Mouse (Mus musculus) hindbrain, embryonic 10.5 days (tissue): ENCODE measurements around the gene Bbip1. TPM values are rescaled to one million over a fixed set of nuclear protein-coding genes. Genes with fewer than 3 reads are reported as not detected.
A peak's percentile ranks its signal among the peaks of the same experiment; 100 is the strongest.

Source experiments
- DNase-seq: peaks from one replicate; pipeline ENCODE4 v3.0.0-alpha.2; 2017; ENCODE audit warnings: low spot score
- H3K27ac ChIP-seq: fragments of 300-500 bp; sonication (generic); 2 replicates; pipeline ENCODE4 v1.5.1; 2016; ENCODE audit warnings: mild to moderate bottlenecking, moderate library complexity
- H3K27me3 ChIP-seq: fragments of 300-500 bp; sonication (generic); 2 replicates; pipeline ENCODE4 v1.6.1; 2016; ENCODE audit warnings: mild to moderate bottlenecking; ENCODE audit not compliant: poor library complexity, insufficient read depth, severe bottlenecking
- H3K36me3 ChIP-seq: fragments of 300-500 bp; sonication (generic); 2 replicates; pipeline ENCODE4 v1.6.1; 2016; ENCODE audit warnings: mild to moderate bottlenecking, moderate library complexity
- H3K4me1 ChIP-seq: fragments of 300-500 bp; sonication (generic); replicated peaks from 2 replicates; pipeline ENCODE4 v1.6.1; 2016; ENCODE audit warnings: mild to moderate bottlenecking
- H3K4me3 ChIP-seq: fragments of 300-500 bp; sonication (generic); 2 replicates; pipeline ENCODE4 v1.5.1; 2016; ENCODE audit warnings: mild to moderate bottlenecking, moderate library complexity
- H3K9me3 ChIP-seq: fragments of 300-500 bp; sonication (generic); 2 replicates; pipeline ENCODE4 v1.6.1; 2016; ENCODE audit warnings: mild to moderate bottlenecking, moderate library complexity
- WGBS: fragments of 180-500 bp; shearing (Covaris S2); methylation state at CpG from one replicate; pipeline ENCODE4 v1.1.7; 2016; 5-methylcytosine and 5-hydroxymethylcytosine counted together
- polyA plus RNA-seq: library from polyadenylated mRNA; unstranded; fragments of >200 nt; fragmentation: Nextera tagmentation; extraction: Ambion mirVana; gene quantifications from 2 replicates; pipeline ENCODE4 v1.2.1, GENCODE M21; 2016

Bbip1 gene
- polyA plus RNA-seq, 1 experiment from 2014 or later, result 124 TPM

DNA sequence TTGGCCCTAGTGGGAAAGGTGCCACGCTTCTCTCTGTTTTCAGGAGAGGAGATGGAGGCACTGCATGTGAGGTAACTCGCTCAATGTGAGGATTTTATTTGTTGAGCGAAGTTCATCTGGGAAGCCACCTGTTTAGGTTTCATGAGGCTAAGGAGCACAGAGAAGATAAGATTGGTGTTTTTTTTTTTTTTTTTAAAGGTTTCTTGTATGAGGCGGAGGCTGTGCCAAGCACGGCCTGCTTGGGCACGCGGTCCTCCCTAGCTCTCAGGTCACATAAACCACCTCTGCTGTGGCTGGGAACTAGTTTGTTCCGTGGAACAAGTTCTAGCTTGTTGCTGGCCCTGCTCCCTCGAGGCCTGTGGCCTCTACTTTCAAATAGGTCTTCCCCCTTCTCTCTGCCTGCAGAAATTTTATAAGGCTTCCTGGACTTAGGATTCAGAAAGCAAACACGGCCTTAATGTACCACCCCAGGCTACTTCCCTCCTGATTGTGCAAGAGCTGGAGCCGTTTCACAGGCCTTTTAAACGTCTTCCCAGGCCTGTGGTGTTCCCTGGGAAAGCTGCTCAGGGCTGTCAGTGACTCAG is 49.8 kb downstream of the Bbip1 start:
- WGBS, result 82% methylated on average over 12 of the region's 12 CpGs

GRCm38 (mm10) chr19:53893711-53894171 is 50.7 kb downstream of the Bbip1 start:
- no peak for DNase-seq
- WGBS, result 81% methylated on average over 3 of the region's 3 CpGs
- Histone ChIP-seq H3K27me3 (no peaks in the 10 kb centered on the region), H3K27ac (no peak overlapping the region), H3K9me3 (no peaks in the 10 kb centered on the region), H3K36me3 (no peaks in the 10 kb centered on the region), H3K4me3 (no peak overlapping the region), H3K4me1 (peaks cover 9% of the 10 kb centered on the region; the same call in 1 of the 2 replicates)

More for the DNA sequence above, 49.8 kb downstream of the Bbip1 start:
- DNase-seq, result no peak
- H3K4me1 ChIP-seq, result peaks cover 9% of the 10 kb centered on the region; the same call in 1 of the 2 replicates
- H3K36me3 ChIP-seq, result no peaks in the 10 kb centered on the region
- H3K9me3 ChIP-seq, result no peaks in the 10 kb centered on the region
- no peaks in the 10 kb centered on the region for H3K27me3 ChIP-seq
- H3K4me3 ChIP-seq, result no peak overlapping the region
- no peak overlapping the region for H3K27ac ChIP-seq

DNA sequence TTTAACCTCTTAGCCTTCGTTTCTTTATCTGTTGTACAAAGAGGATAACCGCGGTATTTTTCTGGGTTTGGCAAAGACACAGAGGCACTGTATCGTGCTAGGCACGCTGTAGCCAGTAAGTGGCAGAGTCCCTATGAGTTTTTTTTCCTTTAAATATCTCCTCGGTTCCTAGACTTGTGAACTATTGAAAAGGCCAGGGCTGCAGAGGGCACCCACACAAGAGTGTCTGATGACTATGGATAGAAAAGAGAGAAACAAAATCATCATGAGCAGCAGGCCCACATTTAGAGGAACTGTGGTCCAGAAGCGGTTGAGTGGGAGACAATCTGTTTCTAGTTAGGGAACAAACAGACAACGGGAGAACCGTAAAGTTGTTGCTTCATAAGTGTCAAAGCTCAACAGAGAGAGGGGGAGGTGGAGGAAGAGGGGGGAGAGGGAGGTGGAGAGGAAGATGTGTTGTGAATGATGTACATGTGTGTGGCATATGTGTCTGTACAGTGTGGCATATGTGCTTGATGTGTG is 51.5 kb downstream of the Bbip1 start:
- WGBS, result 75% methylated on average over 9 of the region's 9 CpGs
- no peak for DNase-seq
- Histone ChIP-seq H3K36me3 (no peaks in the 10 kb centered on the region), H3K4me1 (peaks cover 9% of the 10 kb centered on the region; the same call in 1 of the 2 replicates), H3K27ac (no peak overlapping the region), H3K4me3 (no peak overlapping the region), H3K27me3 (no peaks in the 10 kb centered on the region), H3K9me3 (no peaks in the 10 kb centered on the region)

GRCm38 (mm10) chr19:53892061-53892460 is 52.4 kb downstream of the Bbip1 start, which contains the start of gene Pdcd4:
TSS of gene Pdcd4 (plus strand) at chr19:53892231.
- no peaks in the 10 kb centered on the region for H3K27me3 ChIP-seq
- peaks cover 9% of the 10 kb centered on the region; the same call in 1 of the 2 replicates for H3K4me1 ChIP-seq
- H3K9me3 ChIP-seq, result no peaks in the 10 kb centered on the region
- no peak within 1 kb of the TSS for H3K4me3 ChIP-seq
- H3K27ac ChIP-seq, result 0 out of 2 replicates have a peak within 1 kb of the TSS, but pooled peaks have one; percentile 5
- no peaks in the 10 kb centered on the region for H3K36me3 ChIP-seq
- 71% methylated on average over 3 of the region's 3 CpGs for WGBS
- DNase-seq, result no peak

DNA sequence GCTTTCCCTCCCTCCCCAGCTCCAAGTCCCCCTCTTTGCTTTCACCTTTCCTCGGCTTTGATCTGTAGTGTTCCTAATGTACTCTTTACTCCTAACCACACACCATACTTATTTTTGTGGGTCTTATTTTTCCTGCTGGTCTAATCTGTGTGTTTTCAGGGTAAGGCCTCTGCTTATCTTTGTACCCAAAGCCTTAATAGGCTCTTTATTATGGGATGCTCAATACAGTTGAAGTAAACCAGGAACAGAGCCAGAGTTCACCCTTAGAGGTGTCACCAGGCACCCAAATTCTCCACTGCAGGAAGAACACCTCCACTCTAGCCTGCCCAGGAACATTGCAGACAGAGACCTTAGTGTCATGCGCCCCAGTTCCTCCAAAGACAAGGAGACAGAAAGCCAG is 52.9 kb downstream of the Bbip1 start:
- no peak for DNase-seq
- WGBS, result 86% methylated on average over 2 of the region's 2 CpGs

DNA sequence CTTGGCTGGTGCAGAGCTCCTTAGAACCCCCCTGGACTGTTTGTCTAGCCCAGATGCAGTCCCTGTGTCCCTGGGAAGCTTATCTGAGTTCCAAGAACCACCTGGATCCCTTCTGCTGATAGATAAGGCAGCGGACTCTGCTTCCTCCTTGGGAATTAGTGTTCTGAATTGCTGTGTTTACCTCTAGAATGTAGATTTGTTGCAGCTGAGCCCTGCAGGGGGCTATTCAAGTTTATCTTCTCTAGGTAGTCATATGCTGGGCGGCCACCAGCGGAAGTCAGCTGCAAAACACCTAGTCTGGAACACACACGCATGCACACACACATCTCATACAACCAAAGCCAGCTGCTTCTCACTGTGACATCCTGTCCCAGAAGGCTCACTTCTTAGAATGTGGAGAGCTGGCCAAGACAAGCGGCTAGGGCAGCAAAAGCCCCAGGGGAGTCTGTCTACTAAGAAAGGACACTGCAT is 53.6 kb downstream of the Bbip1 start:
- H3K4me3 ChIP-seq, result no peak overlapping the region
- WGBS, result 68% methylated on average over 5 of the region's 5 CpGs
- H3K27ac ChIP-seq, result no peak overlapping the region
- H3K4me1 ChIP-seq, result peaks cover 9% of the 10 kb centered on the region; the same call in 1 of the 2 replicates
- no peak for DNase-seq
- no peaks in the 10 kb centered on the region for H3K36me3 ChIP-seq
- H3K9me3 ChIP-seq, result no peaks in the 10 kb centered on the region
- no peaks in the 10 kb centered on the region for H3K27me3 ChIP-seq

More for the DNA sequence above, 52.9 kb downstream of the Bbip1 start:
- Histone ChIP-seq H3K4me3 (no peak overlapping the region), H3K27me3 (no peaks in the 10 kb centered on the region), H3K27ac (no peak overlapping the region), H3K36me3 (no peaks in the 10 kb centered on the region), H3K9me3 (no peaks in the 10 kb centered on the region), H3K4me1 (peaks cover 9% of the 10 kb centered on the region; the same call in 1 of the 2 replicates)

GRCm38 (mm10) chr19:53890274-53890673 is 54.2 kb downstream of the Bbip1 start:
- Histone ChIP-seq H3K27ac (no peak overlapping the region), H3K4me3 (no peak overlapping the region), H3K4me1 (peaks cover 14% of the 10 kb centered on the region), H3K9me3 (no peaks in the 10 kb centered on the region), H3K27me3 (no peaks in the 10 kb centered on the region), H3K36me3 (no peaks in the 10 kb centered on the region)
- WGBS, result 51% methylated on average over 5 of the region's 5 CpGs
- DNase-seq, result no peak

DNA sequence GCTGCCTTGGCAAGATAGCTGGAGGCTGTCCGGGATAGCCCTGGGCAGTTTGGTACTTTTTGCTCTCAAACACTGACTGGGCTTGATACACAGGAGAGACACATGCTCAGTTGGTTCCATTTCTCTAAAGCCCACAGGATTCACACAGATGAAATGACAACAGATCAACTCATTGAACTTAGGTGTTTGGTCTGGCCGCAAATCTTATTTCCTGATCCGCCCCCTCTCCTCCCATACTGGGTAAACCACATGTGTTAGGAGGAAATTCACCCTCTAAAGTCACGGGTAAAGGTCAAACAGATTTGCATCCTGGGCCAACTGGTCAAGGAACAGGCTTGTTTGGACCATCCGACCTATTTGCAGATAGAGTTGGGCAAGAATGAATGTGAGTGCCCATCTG is 54.9 kb downstream of the Bbip1 start:
- H3K27me3 ChIP-seq, result no peaks in the 10 kb centered on the region
- DNase-seq, result no peak
- H3K27ac ChIP-seq, result no peak overlapping the region
- no peak overlapping the region for H3K4me3 ChIP-seq
- no peaks in the 10 kb centered on the region for H3K9me3 ChIP-seq
- 84% methylated on average over 5 of the region's 5 CpGs for WGBS
- H3K36me3 ChIP-seq, result no peaks in the 10 kb centered on the region
- peaks cover 14% of the 10 kb centered on the region for H3K4me1 ChIP-seq

- Histone ChIP-seq H3K4me1 (peaks cover 14% of the 10 kb centered on the region), H3K27me3 (no peaks in the 10 kb centered on the region), H3K27ac (no peak overlapping the region), H3K36me3 (no peaks in the 10 kb centered on the region), H3K9me3 (no peaks in the 10 kb centered on the region), H3K4me3 (no peak overlapping the region)
- 88% methylated on average over 9 of the region's 9 CpGs for WGBS
- DNase-seq, result no peak
These were observed 56.1 kb downstream of the Bbip1 start for GRCm38 (mm10) chr19:53888331-53888730.

GRCm38 (mm10) chr19:53887822-53888221 is 56.6 kb downstream of the Bbip1 start:
- Histone ChIP-seq H3K4me3 (no peak overlapping the region), H3K36me3 (no peaks in the 10 kb centered on the region), H3K4me1 (peaks cover 14% of the 10 kb centered on the region), H3K27ac (no peak overlapping the region), H3K9me3 (no peaks in the 10 kb centered on the region), H3K27me3 (no peaks in the 10 kb centered on the region)
- WGBS, result 90% methylated on average over 3 of the region's 3 CpGs
- DNase-seq, result no peak

DNA sequence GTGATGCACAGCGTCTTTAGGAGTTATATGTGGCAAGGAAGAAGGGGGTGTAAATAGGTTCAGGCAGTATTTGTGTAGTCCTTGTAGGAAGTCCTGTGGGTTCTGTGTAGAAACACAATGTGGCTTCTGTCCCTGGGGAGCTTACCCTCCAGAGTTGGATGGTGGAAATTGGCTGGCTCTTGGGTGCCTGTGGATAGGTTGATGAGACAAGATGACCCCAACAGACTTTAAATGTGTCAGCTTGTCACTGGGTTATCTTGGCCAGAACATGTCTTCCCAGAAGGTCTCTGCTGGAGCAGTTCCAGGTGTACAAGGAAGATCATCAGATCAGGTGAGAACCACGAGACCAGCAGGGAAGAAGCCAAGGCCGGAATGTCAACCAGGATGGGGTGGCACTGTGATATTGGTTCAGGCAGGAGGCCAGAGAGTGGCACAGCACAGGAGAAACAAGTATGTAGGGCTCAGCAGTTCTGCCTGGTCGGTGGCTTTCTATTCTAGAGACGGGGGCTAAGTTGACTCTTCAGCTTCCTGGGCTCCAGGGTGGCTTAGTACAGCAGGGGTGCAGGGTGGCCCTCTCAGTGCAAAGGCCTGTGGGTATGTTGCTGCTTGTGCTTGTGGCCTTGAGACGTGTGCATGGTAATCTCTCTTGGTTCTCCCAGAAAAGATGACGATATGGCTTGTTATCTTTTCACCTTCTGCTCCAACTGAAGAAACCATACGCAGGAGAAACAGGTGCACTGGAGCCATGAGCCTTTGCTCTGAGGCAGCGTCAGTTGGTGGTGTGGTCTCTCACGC is 57.7 kb downstream of the Bbip1 start:
- Histone ChIP-seq H3K4me1 (peaks cover 9% of the 10 kb centered on the region), H3K27me3 (no peaks in the 10 kb centered on the region), H3K9me3 (no peaks in the 10 kb centered on the region), H3K36me3 (no peaks in the 10 kb centered on the region), H3K27ac (no peak overlapping the region), H3K4me3 (no peak overlapping the region)
- DNase-seq, result no peak
- WGBS, result 88% methylated on average over 10 of the region's 10 CpGs

DNA sequence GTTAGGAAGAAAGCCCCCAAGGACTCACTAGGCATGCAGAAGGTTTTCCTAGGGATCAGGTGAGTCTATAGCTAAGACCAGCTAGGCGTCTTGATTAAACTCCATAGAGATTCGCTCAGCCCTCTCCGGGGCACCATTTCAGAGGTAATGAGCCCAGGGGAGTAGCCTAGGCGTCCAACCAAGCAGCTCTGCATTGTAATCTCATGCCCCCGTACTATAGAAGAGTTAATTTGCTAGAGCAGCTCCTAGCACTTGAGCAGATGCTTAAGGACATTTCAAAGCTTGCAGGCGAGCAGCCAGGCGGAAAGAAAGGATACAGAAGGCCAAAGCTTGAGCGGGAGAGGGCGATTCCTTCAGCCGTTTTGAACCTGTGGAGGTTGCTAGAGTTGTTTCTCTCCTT is 59.0 kb downstream of the Bbip1 start:
- no peaks in the 10 kb centered on the region for H3K9me3 ChIP-seq
- no peaks in the 10 kb centered on the region for H3K27me3 ChIP-seq
- H3K4me3 ChIP-seq, result no peak overlapping the region
- DNase-seq, result no peak
- H3K36me3 ChIP-seq, result no peaks in the 10 kb centered on the region
- 46% methylated on average over 10 of the region's 10 CpGs for WGBS
- H3K27ac ChIP-seq, result no peak overlapping the region
- peaks cover 5% of the 10 kb centered on the region for H3K4me1 ChIP-seq

DNA sequence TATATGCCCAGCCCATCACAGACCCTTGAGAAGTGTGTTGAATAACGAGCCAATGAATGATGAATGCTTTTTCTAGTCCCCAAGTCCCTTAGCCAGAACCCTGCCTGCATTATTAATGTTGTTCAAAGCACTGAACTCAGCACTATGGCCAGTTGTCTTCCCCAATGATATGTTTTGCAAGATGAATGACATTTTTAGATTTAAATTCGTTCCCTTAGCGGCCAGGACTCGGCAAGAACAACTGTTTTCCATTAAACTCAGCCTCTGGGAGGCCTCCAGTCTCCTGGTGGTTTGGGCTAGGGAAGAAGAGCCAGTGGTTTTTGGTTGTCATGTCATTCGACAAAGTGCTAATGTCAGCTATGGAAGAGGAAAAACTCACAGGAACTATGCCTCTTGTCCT is 62.6 kb downstream of the Bbip1 start:
- Histone ChIP-seq H3K27me3 (no peaks in the 10 kb centered on the region), H3K4me1 (peaks cover 5% of the 10 kb centered on the region), H3K36me3 (no peaks in the 10 kb centered on the region), H3K27ac (no peak overlapping the region), H3K9me3 (no peaks in the 10 kb centered on the region), H3K4me3 (no peak overlapping the region)
- DNase-seq, result no peak
- 66% methylated on average over 5 of the region's 5 CpGs for WGBS
